Mouse (Mus musculus) myocyte (in vitro differentiated cells): ENCODE results near the gene Ptprm.

Source experiments
- POLR2A ChIP-seq: IDR thresholded peaks from one replicate; pipeline ENCODE4 v1.6.1; 2011; ENCODE audit warnings: low read depth, mild to moderate bottlenecking, control low read depth, moderate library complexity; ENCODE audit not compliant: insufficient read length
- TCF12 ChIP-seq: IDR thresholded peaks from one replicate; pipeline ENCODE4 v1.6.1; 2011; ENCODE audit warnings: mild to moderate bottlenecking, control low read depth; ENCODE audit not compliant: poor library complexity, insufficient read depth, severe bottlenecking

DNA sequence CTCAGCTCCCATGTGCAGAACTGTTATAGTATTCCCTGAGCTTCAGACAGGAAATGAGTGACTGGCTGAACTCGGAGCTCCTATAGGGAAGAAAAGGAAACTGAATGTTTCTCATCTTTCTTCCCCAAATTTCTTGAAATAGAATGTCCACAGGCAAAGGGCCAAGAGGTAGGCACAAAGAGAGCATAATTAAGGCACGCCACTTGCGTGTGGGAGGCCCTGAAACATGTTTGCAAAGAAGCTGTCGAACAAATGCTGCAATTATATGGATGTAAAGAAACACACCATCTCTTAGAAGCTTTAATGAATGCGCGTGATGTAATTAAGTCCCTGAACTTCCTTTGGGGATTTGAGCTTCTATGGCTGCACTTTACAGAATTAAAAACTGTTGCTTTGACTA, 341.0 kb downstream of the Ptprm start:
- no peak for TF ChIP-seq TCF12
- no peak for TF ChIP-seq POLR2A
